Mouse (Mus musculus): ENCODE data around the gene 1700123L14Rik. TPM values are rescaled to one million over a fixed set of nuclear protein-coding genes. Genes with fewer than 3 reads are reported as not detected.

The 1700123L14Rik gene
- polyA plus RNA-seq, 1 experiment from 2014 or later: 0.12 TPM

Other genes starting within 250 kb of the 1700123L14Rik start
- 17.5 and 19.8 TPM in 2 replicates for gene Fam19a1, start 53.1 kb downstream of the 1700123L14Rik start, polyA plus RNA-seq (2015; fragmentation: Nextera tagmentation; extraction: Ambion mirVana)